Mouse (Mus musculus): ENCODE measurements around the gene Lce1k. TPM values are rescaled to one million over a fixed set of nuclear protein-coding genes. Genes with fewer than 3 reads are reported as not detected.
"Not testable (repeated sequence)": the region's sequence is repeated elsewhere in the genome, so short reads cannot be mapped to it uniquely, and the experiment has no call there.

Gene Lce1k
- total RNA-seq (2021): not detected
- long read RNA-seq, experiment 1: 0 reads
- long read RNA-seq, experiment 2: 0 reads

- DNase-seq: no peak
- intact Hi-C loops (cut with DNase I; ENCODE audit: low total_unique reads): no loop called here
Measured at GRCm38 (mm10) chr3:92807791-92808190, at the start of gene Lce1k. Lce1k (minus strand) TSS chr3:92807891.

DNA sequence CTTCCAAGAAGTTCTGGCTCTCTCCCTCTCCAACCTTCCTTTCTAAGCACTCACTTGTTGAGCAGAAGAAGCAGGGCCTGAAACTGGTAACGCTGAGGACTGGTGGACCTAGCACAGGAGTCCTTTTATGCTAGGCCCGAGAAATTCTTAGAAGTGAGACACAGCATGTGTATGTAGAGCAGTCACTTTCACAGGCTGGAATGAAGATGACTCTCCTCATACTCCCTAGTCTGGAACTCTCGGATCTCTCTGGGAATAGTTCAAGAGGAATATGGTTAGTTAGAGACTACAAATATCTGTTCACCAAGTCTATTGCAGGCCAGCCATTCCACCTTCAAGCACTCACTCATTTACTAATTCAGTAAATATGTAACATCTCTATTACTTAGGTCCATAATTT is 43.5 kb upstream of the Lce1k start, which contains the start of gene Lce1l:
Lce1l (minus strand) TSS at position 101 of the 400 bp plus-strand sequence.
- intact Hi-C loops (cut with DNase I; ENCODE audit: low total_unique reads): no loop called here
- no peak for DNase-seq

DNA sequence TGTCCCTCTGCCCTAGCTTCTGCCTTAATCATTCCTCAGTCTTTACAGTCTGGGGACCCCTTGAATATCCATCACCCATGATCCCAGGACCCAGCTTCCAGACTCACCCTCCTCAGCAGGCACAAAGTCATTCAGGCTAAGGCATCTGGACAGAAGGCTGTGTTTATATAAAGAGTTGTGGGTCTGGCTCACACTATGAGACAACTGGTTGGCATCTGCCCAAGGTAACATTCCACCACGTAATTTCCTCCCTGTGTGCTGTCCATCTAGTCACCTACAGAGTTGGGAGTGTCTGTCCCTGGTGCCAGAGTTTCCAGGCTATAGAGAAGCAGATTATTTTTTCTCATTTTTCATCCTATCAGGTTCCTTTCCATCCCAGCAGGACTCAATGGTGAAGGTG is 19.4 kb upstream of the Lce1k start, which contains the start of gene Kprp:
Kprp (minus strand) TSS at position 140 of the 400 bp plus-strand sequence.
- intact Hi-C loops (cut with DNase I; ENCODE audit: low total_unique reads): no loop called here
- no peak for DNase-seq

DNA sequence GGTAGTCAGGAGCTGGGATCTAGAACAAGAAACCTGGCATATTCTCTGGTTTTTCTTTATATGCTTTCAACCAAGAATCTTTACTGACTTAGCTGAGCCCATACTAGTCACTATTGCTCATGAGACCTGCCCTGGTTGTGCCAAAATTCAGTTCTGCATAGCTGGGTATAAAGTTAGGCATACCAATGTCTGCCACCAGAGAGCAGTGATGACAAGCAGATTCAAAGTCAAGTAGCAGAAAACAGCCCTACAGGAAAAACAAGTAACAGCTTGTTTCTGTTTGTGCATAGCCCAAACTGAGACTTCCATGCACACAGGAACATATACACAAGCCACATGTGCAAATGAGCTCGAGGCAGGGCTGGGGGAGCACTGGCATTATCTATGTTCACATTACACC is 18.1 kb upstream of the Lce1k start:
- intact Hi-C loops (cut with DNase I; ENCODE audit: low total_unique reads): no loop called here
- DNase-seq: no peak

DNA sequence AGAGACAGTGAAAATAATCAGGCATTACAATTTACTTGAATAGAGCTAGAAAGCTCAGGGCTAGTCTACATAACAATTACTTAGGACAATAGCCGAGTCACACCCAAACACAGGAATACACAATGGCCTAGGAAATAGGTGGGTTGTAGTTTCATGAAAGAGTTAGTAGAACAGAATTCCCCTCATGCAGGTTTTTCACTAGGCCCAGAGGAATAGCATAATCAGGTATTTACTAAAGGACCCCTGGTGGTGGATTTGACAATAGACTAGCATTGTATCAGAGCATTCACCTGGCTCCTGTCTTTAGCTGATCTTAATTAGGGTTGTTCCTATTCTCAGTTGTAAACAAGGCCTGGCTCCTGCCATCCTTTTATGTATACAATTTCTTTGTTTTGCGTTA is 8.3 kb upstream of the Lce1k start:
- DNase-seq; intact Hi-C loops (cut with DNase I; ENCODE audit: low total_unique reads): not testable (repeated sequence)

- intact Hi-C loops (cut with DNase I; ENCODE audit: low total_unique reads): no loop called here
- DNase-seq: no peak
Measured at GRCm38 (mm10) chr3:92815581-92815980, 7.9 kb upstream of the Lce1k start.

- DNase-seq: no peak
- intact Hi-C loops (cut with DNase I; ENCODE audit: low total_unique reads): no loop called here
Measured at GRCm38 (mm10) chr3:92790414-92790813, 17.3 kb downstream of the Lce1k start, which contains the start of gene Lce1j. Lce1j (minus strand) TSS chr3:92790514.

GRCm38 (mm10) chr3:92778799-92779198 is 28.9 kb downstream of the Lce1k start, which contains the start of gene Lce1i:
Lce1i (minus strand) TSS chr3:92778899.
- DNase-seq: no peak
- intact Hi-C loops (cut with DNase I; ENCODE audit: low total_unique reads): no loop called here

GRCm38 (mm10) chr3:92771573-92771972 is 36.1 kb downstream of the Lce1k start:
- intact Hi-C loops (cut with DNase I; ENCODE audit: low total_unique reads): no loop called here
- DNase-seq: no peak

GRCm38 (mm10) chr3:92764965-92765364 is 42.7 kb downstream of the Lce1k start, which contains the start of gene Lce1h:
Lce1h (minus strand) TSS chr3:92765065.
- DNase-seq: no peak
- intact Hi-C loops (cut with DNase I; ENCODE audit: low total_unique reads): no loop called here

Other genes with a start within 250 kb of the Lce1k start
- not detected for gene Ivl, start 234.2 kb downstream of the Lce1k start, total RNA-seq (2021)
- gene Smcp, start 218.9 kb downstream of the Lce1k start, total RNA-seq (2021): not detected
- gene 2210017I01Rik, start 200.4 kb downstream of the Lce1k start, total RNA-seq (2021): not detected
- gene Lce6a, start 186.2 kb downstream of the Lce1k start, total RNA-seq (2021): not detected
- not detected for gene Lce1a1, start 159.6 kb downstream of the Lce1k start, total RNA-seq (2021)
- not detected for gene Lce1b, start 151.0 kb downstream of the Lce1k start, total RNA-seq (2021)
- not detected for gene Lce1a2, start 137.6 kb downstream of the Lce1k start, total RNA-seq (2021)
- gene Lce1c, start 128.6 kb downstream of the Lce1k start, total RNA-seq (2021): not detected
- gene Lce1d, start 120.7 kb downstream of the Lce1k start, total RNA-seq (2021): not detected
- not detected for gene Lce1e, start 98.8 kb downstream of the Lce1k start, total RNA-seq (2021)
- not detected for gene Lce1f, start 87.5 kb downstream of the Lce1k start, total RNA-seq (2021)
- gene Gm38119, start 68.8 kb downstream of the Lce1k start, total RNA-seq (2021): not detected
- not detected for gene Lce1g, start 55.6 kb downstream of the Lce1k start, total RNA-seq (2021)
- not detected for gene Lce1h, start 42.8 kb downstream of the Lce1k start, total RNA-seq (2021)
- gene Lce1i, start 29.0 kb downstream of the Lce1k start, total RNA-seq (2021): not detected
- gene Lce1j, start 17.4 kb downstream of the Lce1k start, total RNA-seq (2021): not detected
- not detected for gene Kprp, start 19.4 kb upstream of the Lce1k start, total RNA-seq (2021)
- gene Lce1l, start 43.4 kb upstream of the Lce1k start, total RNA-seq (2021): not detected
- gene 2310050C09Rik, start 62.3 kb upstream of the Lce1k start, total RNA-seq (2021): not detected
- gene Lce3a, start 118.3 kb upstream of the Lce1k start, total RNA-seq (2021): not detected
- not detected for gene Lce3b, start 125.1 kb upstream of the Lce1k start, total RNA-seq (2021)
- not detected for gene Lce3c, start 136.6 kb upstream of the Lce1k start, total RNA-seq (2021)
- gene Lce3d, start 149.5 kb upstream of the Lce1k start, total RNA-seq (2021): not detected
- not detected for gene Lce3e, start 159.2 kb upstream of the Lce1k start, total RNA-seq (2021)
- gene Lce3f, start 184.3 kb upstream of the Lce1k start, total RNA-seq (2021): not detected
- gene Crct1, start 207.8 kb upstream of the Lce1k start, total RNA-seq (2021): not detected
- not detected for gene Lce1m, start 211.2 kb upstream of the Lce1k start, total RNA-seq (2021)

All from gastrocnemius, postnatal 14 days (tissue).